Mouse (Mus musculus) hindbrain, embryonic 12.5 days (tissue): ENCODE data around the gene Hdac11. TPM values are rescaled to one million over a fixed set of nuclear protein-coding genes. Genes with fewer than 3 reads are reported as not detected.
"Not testable (repeated sequence)": the region's sequence is repeated elsewhere in the genome, so short reads cannot be mapped to it uniquely, and the experiment has no call there.

Experiments used
- ATAC-seq: fragments of 200-750 bp; cut with Nextera tagmentation; 2 replicates; pipeline ENCODE4 v1.8.0; 2017; ENCODE audit warnings: moderate TSS enrichment; ENCODE audit not compliant: low FRiP score
- H3K27ac ChIP-seq: fragments of 300-500 bp; sonication (generic); 2 replicates; pipeline ENCODE4 v1.5.1; 2016; ENCODE audit warnings: mild to moderate bottlenecking
- H3K27me3 ChIP-seq: fragments of 300-500 bp; sonication (generic); 2 replicates; pipeline ENCODE4 v1.6.1; 2016; ENCODE audit warnings: mild to moderate bottlenecking
- H3K36me3 ChIP-seq: fragments of 300-500 bp; sonication (generic); 2 replicates; pipeline ENCODE4 v1.6.1; 2016; ENCODE audit warnings: mild to moderate bottlenecking
- H3K4me1 ChIP-seq: fragments of 300-500 bp; sonication (generic); 2 replicates; pipeline ENCODE4 v1.6.1; 2016
- H3K4me2 ChIP-seq: fragments of 300-500 bp; sonication (generic); replicated peaks from 2 replicates; pipeline ENCODE4 v1.6.1; 2016; ENCODE audit warnings: mild to moderate bottlenecking
- H3K4me3 ChIP-seq: fragments of 300-500 bp; sonication (generic); 2 replicates; pipeline ENCODE4 v1.5.1; 2016; ENCODE audit warnings: mild to moderate bottlenecking
- H3K9ac ChIP-seq: fragments of 300-500 bp; sonication (generic); 2 replicates; pipeline ENCODE4 v1.6.1; 2016; ENCODE audit warnings: mild to moderate bottlenecking, moderate library complexity
- H3K9me3 ChIP-seq: fragments of 300-500 bp; sonication (generic); replicated peaks from 2 replicates; pipeline ENCODE4 v1.6.1; 2016; ENCODE audit warnings: mild to moderate bottlenecking
- WGBS: fragments of 180-500 bp; shearing (Covaris S2); methylation state at CpG from one replicate; pipeline ENCODE4 v1.1.7; 2016; 5-methylcytosine and 5-hydroxymethylcytosine counted together
- polyA plus RNA-seq: library from polyadenylated mRNA; unstranded; fragments of >200 nt; fragmentation: Nextera tagmentation; extraction: Ambion mirVana; gene quantifications from 2 replicates; pipeline ENCODE4 v1.2.1, GENCODE M21; 2016

Hdac11 gene
- polyA plus RNA-seq, 1 experiment from 2014 or later, result 18.8 TPM

GRCm38 (mm10) chr6:91117149-91117548 lies 39.3 kb upstream of the Hdac11 start:
- WGBS, result 2% methylated on average over 9 of the region's 9 CpGs
- peak overlapping the region; percentile 90; the same call in 1 of the 2 replicates for H3K27ac ChIP-seq
- peak overlapping the region; percentile 79 for H3K9ac ChIP-seq
- H3K4me1 ChIP-seq, result peaks cover 31% of the 10 kb centered on the region
- H3K9me3 ChIP-seq, result peaks cover 6% of the 10 kb centered on the region; the same call in 1 of the 2 replicates
- peak overlapping the region; percentile 70 for H3K4me3 ChIP-seq
- ATAC-seq, result peak; percentile 46
- H3K27me3 ChIP-seq, result no peaks in the 10 kb centered on the region
- peak overlapping the region; percentile 96 for H3K4me2 ChIP-seq
- no peaks in the 10 kb centered on the region for H3K36me3 ChIP-seq

- H3K9me3 ChIP-seq, result peaks cover 6% of the 10 kb centered on the region; the same call in 1 of the 2 replicates
- H3K4me1 ChIP-seq, result peaks cover 31% of the 10 kb centered on the region
- no peak overlapping the region for H3K4me3 ChIP-seq
- H3K27me3 ChIP-seq, result no peaks in the 10 kb centered on the region
- no peaks in the 10 kb centered on the region for H3K36me3 ChIP-seq
- H3K4me2 ChIP-seq, result no peak overlapping the region
- no peak overlapping the region for H3K27ac ChIP-seq
- H3K9ac ChIP-seq, result no peak overlapping the region
- ATAC-seq, result no peak
These were observed 37.9 kb upstream of the Hdac11 start for GRCm38 (mm10) chr6:91118526-91118925.

GRCm38 (mm10) chr6:91120206-91120605 lies 36.3 kb upstream of the Hdac11 start:
- Histone ChIP-seq H3K27me3 (no peaks in the 10 kb centered on the region), H3K27ac (no peak overlapping the region), H3K36me3 (no peaks in the 10 kb centered on the region), H3K9ac (no peak overlapping the region), H3K4me2 (no peak overlapping the region), H3K4me1 (peaks cover 26% of the 10 kb centered on the region), H3K4me3 (no peak overlapping the region), H3K9me3 (peaks cover 6% of the 10 kb centered on the region; the same call in 1 of the 2 replicates)
- ATAC-seq, result no peak
- 79% methylated on average over 2 of the region's 2 CpGs for WGBS

- H3K4me2 ChIP-seq, H3K27me3 ChIP-seq, ATAC-seq, H3K9ac ChIP-seq, H3K9me3 ChIP-seq, H3K27ac ChIP-seq, H3K4me3 ChIP-seq, H3K36me3 ChIP-seq: not testable (repeated sequence)
- peaks cover 17% of the 10 kb centered on the region for H3K4me1 ChIP-seq
- WGBS, result 90% methylated on average over 7 of the region's 7 CpGs
These were observed 35.4 kb upstream of the Hdac11 start for GRCm38 (mm10) chr6:91121089-91121488.

- peaks cover 6% of the 10 kb centered on the region; the same call in 1 of the 2 replicates for H3K9me3 ChIP-seq
- ATAC-seq, result no peak
- H3K36me3 ChIP-seq, result no peaks in the 10 kb centered on the region
- peaks cover 5% of the 10 kb centered on the region; the same call in 1 of the 2 replicates for H3K4me1 ChIP-seq
- H3K4me3 ChIP-seq, result no peak overlapping the region
- H3K9ac ChIP-seq, result no peak overlapping the region
- no peak overlapping the region for H3K27ac ChIP-seq
- H3K27me3 ChIP-seq, result no peaks in the 10 kb centered on the region
- WGBS, result 93% methylated on average over 3 of the region's 3 CpGs
- no peak overlapping the region for H3K4me2 ChIP-seq
These were observed 33.0 kb upstream of the Hdac11 start for GRCm38 (mm10) chr6:91123453-91123852.

GRCm38 (mm10) chr6:91124286-91125227 lies 31.9 kb upstream of the Hdac11 start:
- H3K4me2 ChIP-seq, result no peak overlapping the region
- peaks cover 5% of the 10 kb centered on the region; the same call in 1 of the 2 replicates for H3K4me1 ChIP-seq
- peaks cover 6% of the 10 kb centered on the region; the same call in 1 of the 2 replicates for H3K9me3 ChIP-seq
- no peak for ATAC-seq
- no peak overlapping the region for H3K9ac ChIP-seq
- no peaks in the 10 kb centered on the region for H3K27me3 ChIP-seq
- no peak overlapping the region for H3K27ac ChIP-seq
- WGBS, result 51% methylated on average over 7 of the region's 7 CpGs
- H3K36me3 ChIP-seq, result no peaks in the 10 kb centered on the region
- no peak overlapping the region for H3K4me3 ChIP-seq

GRCm38 (mm10) chr6:91125228-91125585 lies 31.3 kb upstream of the Hdac11 start:
- Histone ChIP-seq H3K9me3 (peaks cover 6% of the 10 kb centered on the region; the same call in 1 of the 2 replicates), H3K4me3 (no peak overlapping the region), H3K4me2 (no peak overlapping the region), H3K27me3 (no peaks in the 10 kb centered on the region), H3K36me3 (no peaks in the 10 kb centered on the region), H3K9ac (no peak overlapping the region), H3K27ac (no peak overlapping the region), H3K4me1 (peaks cover 5% of the 10 kb centered on the region; the same call in 1 of the 2 replicates)
- ATAC-seq, result no peak
- WGBS, result 86% methylated on average over 2 of the region's 2 CpGs

- no peak overlapping the region for H3K27ac ChIP-seq
- no peak overlapping the region for H3K9ac ChIP-seq
- no peaks in the 10 kb centered on the region for H3K9me3 ChIP-seq
- WGBS, result 46% methylated on average over 4 of the region's 4 CpGs
- H3K27me3 ChIP-seq, result peaks cover 3% of the 10 kb centered on the region; the same call in 1 of the 2 replicates
- no peak for ATAC-seq
- peaks cover 5% of the 10 kb centered on the region; the same call in 1 of the 2 replicates for H3K4me1 ChIP-seq
- H3K36me3 ChIP-seq, result no peaks in the 10 kb centered on the region
- H3K4me2 ChIP-seq, result no peak overlapping the region
- H3K4me3 ChIP-seq, result no peak overlapping the region
These were observed 27.5 kb upstream of the Hdac11 start for GRCm38 (mm10) chr6:91128996-91129395.

GRCm38 (mm10) chr6:91130856-91131255 lies 25.6 kb upstream of the Hdac11 start:
- H3K9ac ChIP-seq, result no peak overlapping the region
- no peaks in the 10 kb centered on the region for H3K4me1 ChIP-seq
- peaks cover 3% of the 10 kb centered on the region; the same call in 1 of the 2 replicates for H3K27me3 ChIP-seq
- no peaks in the 10 kb centered on the region for H3K36me3 ChIP-seq
- H3K4me2 ChIP-seq, result no peak overlapping the region
- H3K9me3 ChIP-seq, result no peaks in the 10 kb centered on the region
- H3K4me3 ChIP-seq, result no peak overlapping the region
- 71% methylated on average over 1 of the region's 1 CpGs for WGBS
- ATAC-seq, result no peak
- no peak overlapping the region for H3K27ac ChIP-seq

GRCm38 (mm10) chr6:91137343-91137956 lies 19.0 kb upstream of the Hdac11 start:
- 71% methylated on average over 10 of the region's 10 CpGs for WGBS
- Histone ChIP-seq H3K4me3 (no peak overlapping the region), H3K9ac (no peak overlapping the region), H3K4me2 (no peak overlapping the region), H3K27ac (no peak overlapping the region), H3K4me1 (peaks cover 5% of the 10 kb centered on the region; the same call in 1 of the 2 replicates), H3K9me3 (no peaks in the 10 kb centered on the region), H3K27me3 (no peaks in the 10 kb centered on the region), H3K36me3 (no peaks in the 10 kb centered on the region)
- no peak for ATAC-seq

- no peaks in the 10 kb centered on the region for H3K27me3 ChIP-seq
- H3K4me1 ChIP-seq, result peaks cover 5% of the 10 kb centered on the region; the same call in 1 of the 2 replicates
- ATAC-seq, result no peak; the same call in 1 of the 2 replicates
- no peak overlapping the region for H3K27ac ChIP-seq
- H3K4me3 ChIP-seq, result no peak overlapping the region
- no peak overlapping the region for H3K9ac ChIP-seq
- H3K4me2 ChIP-seq, result no peak overlapping the region
- no peaks in the 10 kb centered on the region for H3K9me3 ChIP-seq
- no peaks in the 10 kb centered on the region for H3K36me3 ChIP-seq
- 24% methylated on average over 4 of the region's 4 CpGs for WGBS
These were observed 16.6 kb upstream of the Hdac11 start for GRCm38 (mm10) chr6:91139846-91140245.

- H3K4me3 ChIP-seq, result no peak overlapping the region
- WGBS, result 65% methylated on average over 3 of the region's 3 CpGs
- no peaks in the 10 kb centered on the region for H3K36me3 ChIP-seq
- H3K27ac ChIP-seq, result peak overlapping the region; percentile 88; the same call in 1 of the 2 replicates
- H3K27me3 ChIP-seq, result no peaks in the 10 kb centered on the region
- no peak overlapping the region for H3K9ac ChIP-seq
- no peak overlapping the region for H3K4me2 ChIP-seq
- ATAC-seq, result no peak
- H3K9me3 ChIP-seq, result no peaks in the 10 kb centered on the region
- H3K4me1 ChIP-seq, result peaks cover 22% of the 10 kb centered on the region
These were observed 11.4 kb upstream of the Hdac11 start for GRCm38 (mm10) chr6:91145056-91145455.
